ENCODE assay signal across 19 mouse cellular contexts in genomic region chr6:122690082-122690481, GRCm38 (mm10). TPM values are rescaled to one million over a fixed set of nuclear protein-coding genes. Genes with fewer than 3 reads are reported as not detected.
"Had no signal": no experiment of that assay in that cellular context is flagged by ENCODE, and none has a peak within 500 bp of the region (broad histone marks: within the 10 kb centered on the region; RNA-seq: fewer than 3 reads in every experiment).

No protein-coding gene starts in this region.

- H3K4me3 ChIP-seq: midbrain, embryonic 10.5 days; midbrain, embryonic 12.5 days; neural tube, embryonic 12.5 days; stomach, embryonic 15.5 days had no signal

- H3K9me3 ChIP-seq: midbrain, embryonic 10.5 days; midbrain, embryonic 12.5 days; neural tube, embryonic 12.5 days; stomach, embryonic 15.5 days had no signal

- H3K36me3 ChIP-seq: midbrain, embryonic 10.5 days; midbrain, embryonic 12.5 days; neural tube, embryonic 12.5 days; stomach, embryonic 15.5 days had no signal

- H3K27ac ChIP-seq: midbrain, embryonic 10.5 days; midbrain, embryonic 12.5 days; neural tube, embryonic 12.5 days; stomach, embryonic 15.5 days; stomach, postnatal 0 days had no signal

- DNase-seq: lung, adult 18-20 months; lung, embryonic 14.5 days; lung, postnatal 10 days; lung, postnatal 4 days; midbrain, embryonic 14.5 days; right cerebral cortex, postnatal 14 days; thymus, adult 2 months; thymus, postnatal 25 days; thymus, postnatal 4 days had no signal

- H3K4me1 ChIP-seq: midbrain, embryonic 10.5 days; midbrain, embryonic 12.5 days; neural tube, embryonic 12.5 days; stomach, embryonic 15.5 days had no signal

- H3K4me2 ChIP-seq: lung, embryonic 14.5 days; midbrain, embryonic 12.5 days; neural tube, embryonic 12.5 days; stomach, embryonic 15.5 days had no signal

- H3K9ac ChIP-seq: lung, embryonic 14.5 days; midbrain, embryonic 12.5 days; neural tube, embryonic 12.5 days; stomach, embryonic 15.5 days had no signal

- H3K27me3 ChIP-seq: midbrain, embryonic 12.5 days; neural tube, embryonic 12.5 days; stomach, embryonic 15.5 days had no signal

- ATAC-seq: midbrain, embryonic 16.5 days had no signal

RNA-seq across cellular contexts. Expression of gene Nanog, which starts 17.2 kb away (rescaled TPM):
- total RNA-seq: megakaryocyte, adult 5-6 weeks; megakaryocyte-erythroid progenitor cell, adult 5-6 weeks; neutrophil, adult 5-6 weeks had no signal
- polyA plus RNA-seq: midbrain, embryonic 14.5 days; midbrain, embryonic 16.5 days; spleen, adult 2 months had no signal
